Mouse (Mus musculus): ENCODE data around the gene Klhl8. TPM values are rescaled to one million over a fixed set of nuclear protein-coding genes. Genes with fewer than 3 reads are reported as not detected.
"Not testable (repeated sequence)": the region's sequence is repeated elsewhere in the genome, so short reads cannot be mapped to it uniquely, and the experiment has no call there.

The Klhl8 gene
- 10 to 100 TPM; 18.1 to 21.5 TPM for total RNA-seq (2021)
- long read RNA-seq, experiment 1, transcript Klhl8-201 (10 exons, 3,193 nt), result major isoform, 17 of 41 reads
- long read RNA-seq, experiment 1, partial matches to known transcripts, result 4 of 41 reads
- long read RNA-seq, experiment 1, other reads (novel, unspliced or antisense), result 20 of 41 reads
- long read RNA-seq, experiment 2, transcript Klhl8-201 (10 exons, 3,193 nt), result major isoform, 38 of 75 reads
- long read RNA-seq, experiment 2, partial matches to known transcripts, result 1 of 75 reads
- long read RNA-seq, experiment 2, other reads (novel, unspliced or antisense), result 36 of 75 reads

DNA sequence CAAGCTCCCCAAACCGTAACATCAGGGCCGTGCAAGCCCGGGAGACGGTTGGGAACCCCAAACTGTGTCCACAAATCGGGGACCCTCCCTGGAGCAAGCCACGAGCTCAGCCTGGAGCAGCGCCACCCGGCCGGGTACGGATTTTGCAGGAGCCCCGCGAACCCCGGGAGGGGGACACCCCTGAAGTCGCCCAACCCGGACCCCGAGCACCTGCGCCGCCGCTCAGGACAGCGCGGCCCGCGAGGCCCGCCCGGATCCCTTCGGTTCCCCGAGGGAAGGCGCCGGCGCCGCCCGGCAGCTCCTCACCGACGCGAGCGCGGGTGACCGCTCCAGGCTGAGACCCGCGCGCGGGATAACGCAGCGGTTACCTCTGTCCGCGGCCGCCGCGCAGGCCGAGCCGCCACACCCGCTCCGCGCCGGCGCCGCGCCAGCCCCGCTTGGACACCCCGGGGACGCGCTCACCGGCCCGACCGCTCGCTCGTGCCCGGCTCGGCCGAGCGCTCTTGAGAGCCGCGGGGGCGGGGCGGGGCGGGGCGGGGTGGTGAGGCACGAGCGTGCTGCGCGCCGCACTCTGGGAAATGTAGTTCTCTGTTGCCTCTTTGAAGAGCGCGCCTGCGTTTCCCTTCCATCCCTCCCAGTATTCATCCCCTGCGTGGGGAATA, at the start of gene Klhl8:
Gene Klhl8 (minus strand): TSS at position 512 of the 662 bp plus-strand sequence.
- peak; percentile 90 for DNase-seq
- intact Hi-C loops (cut with DNase I; ENCODE audit: low total_unique reads), result no loop called here

DNA sequence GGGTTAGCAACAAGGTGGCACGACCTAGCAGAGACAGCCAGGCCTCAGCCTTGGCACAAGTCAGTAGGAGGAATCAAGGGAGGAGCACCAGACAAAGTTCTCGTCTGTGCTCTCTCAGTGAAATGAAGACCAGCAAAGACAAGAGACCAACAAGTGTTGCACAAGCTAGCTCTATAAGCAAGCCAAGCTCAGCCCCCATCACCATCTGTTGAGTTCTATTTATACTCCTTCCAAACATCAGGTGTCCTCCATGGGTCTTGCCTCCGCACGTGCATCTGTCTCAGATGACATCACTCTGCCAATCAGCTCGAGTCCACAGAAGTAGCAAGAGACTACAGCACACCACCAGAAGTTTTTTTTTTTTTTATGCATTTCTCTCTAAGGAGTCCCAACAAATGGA, 43.6 kb upstream of the Klhl8 start:
- intact Hi-C loops (cut with DNase I; ENCODE audit: low total_unique reads), result no loop called here
- DNase-seq, result no peak

GRCm38 (mm10) chr5:103953135-103954083, 42.4 kb upstream of the Klhl8 start:
- no peak for DNase-seq
- intact Hi-C loops (cut with DNase I; ENCODE audit: low total_unique reads), result no loop called here

GRCm38 (mm10) chr5:103950138-103950537, 39.1 kb upstream of the Klhl8 start:
- DNase-seq; intact Hi-C loops (cut with DNase I; ENCODE audit: low total_unique reads): not testable (repeated sequence)

GRCm38 (mm10) chr5:103943183-103943582, 32.1 kb upstream of the Klhl8 start:
- DNase-seq, result no peak
- intact Hi-C loops (cut with DNase I; ENCODE audit: low total_unique reads), result no loop called here

DNA sequence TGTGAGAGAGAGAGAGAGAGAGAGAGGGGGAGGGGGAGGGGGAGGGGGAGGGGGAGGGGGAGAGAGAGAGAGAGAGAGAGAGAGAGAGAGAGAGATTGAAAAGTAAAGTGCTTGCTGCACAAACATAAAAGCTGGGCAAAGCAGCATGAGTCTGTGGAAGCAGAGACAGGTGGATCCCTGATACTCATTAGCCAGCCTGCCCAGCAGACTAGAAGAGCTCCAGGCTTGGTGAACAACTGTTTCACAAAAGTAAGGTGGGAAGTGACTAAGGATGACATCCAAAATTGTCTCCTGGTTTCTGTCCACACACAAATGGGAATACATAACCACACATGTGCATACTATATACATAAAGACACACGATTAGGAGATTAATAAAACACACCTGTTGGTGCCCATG, 28.8 kb upstream of the Klhl8 start:
- intact Hi-C loops (cut with DNase I; ENCODE audit: low total_unique reads), result no loop called here
- no peak for DNase-seq

DNA sequence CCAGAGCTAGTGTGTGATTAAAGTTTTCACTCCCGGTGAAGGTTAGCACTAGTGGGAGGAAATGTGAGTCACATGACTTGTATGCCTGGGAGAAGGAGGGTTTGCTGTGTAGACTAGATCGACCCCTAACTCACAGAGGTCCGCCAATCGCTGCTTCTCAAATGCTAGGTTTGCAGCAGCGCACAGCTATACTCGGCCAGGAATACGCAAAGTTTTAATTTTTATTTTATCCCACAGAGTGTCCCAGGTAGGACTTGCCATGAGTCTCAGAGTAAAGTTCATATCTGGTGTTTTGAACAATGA, 28.2 kb upstream of the Klhl8 start:
- intact Hi-C loops (cut with DNase I; ENCODE audit: low total_unique reads), result no loop called here
- DNase-seq, result no peak

DNA sequence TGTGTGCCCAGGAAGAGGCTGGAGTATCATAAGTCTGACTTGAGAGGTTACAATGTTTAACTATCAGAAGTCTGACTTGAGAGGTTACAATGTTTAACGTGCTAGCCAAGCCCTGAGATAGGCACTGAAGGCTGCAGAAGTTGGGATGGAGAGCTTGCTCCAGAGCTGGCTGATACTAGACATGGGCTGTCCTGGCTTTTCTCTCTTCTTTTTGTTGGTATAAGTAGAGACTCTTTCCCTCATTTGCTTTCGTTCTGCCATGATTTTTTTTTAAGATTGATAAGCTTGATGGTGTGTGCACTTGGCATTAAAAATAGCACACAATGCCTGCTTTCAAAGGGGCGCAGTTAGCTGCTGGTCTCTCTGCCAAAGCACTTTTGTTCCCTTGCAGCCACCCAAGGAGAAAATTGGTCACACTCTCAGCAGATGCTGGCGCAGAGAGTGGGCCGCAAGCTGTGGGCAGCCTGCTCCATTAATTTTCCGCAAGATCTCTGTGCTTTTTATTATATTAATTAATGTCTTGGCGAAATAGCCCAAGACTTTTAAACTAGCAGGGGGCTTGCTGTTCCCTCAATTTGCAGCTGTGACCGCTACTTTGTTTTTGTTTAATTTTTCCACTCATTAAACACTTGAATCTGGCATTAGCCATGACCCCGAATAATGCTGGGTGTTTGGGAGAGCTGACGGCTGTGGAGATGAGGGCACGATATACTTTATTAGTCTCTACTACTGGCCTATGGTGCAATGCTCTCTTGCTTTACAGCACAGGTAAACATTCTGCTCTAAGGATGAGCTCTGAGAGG, 27.7 kb upstream of the Klhl8 start:
- intact Hi-C loops (cut with DNase I; ENCODE audit: low total_unique reads), result no loop called here
- DNase-seq, result no peak

DNA sequence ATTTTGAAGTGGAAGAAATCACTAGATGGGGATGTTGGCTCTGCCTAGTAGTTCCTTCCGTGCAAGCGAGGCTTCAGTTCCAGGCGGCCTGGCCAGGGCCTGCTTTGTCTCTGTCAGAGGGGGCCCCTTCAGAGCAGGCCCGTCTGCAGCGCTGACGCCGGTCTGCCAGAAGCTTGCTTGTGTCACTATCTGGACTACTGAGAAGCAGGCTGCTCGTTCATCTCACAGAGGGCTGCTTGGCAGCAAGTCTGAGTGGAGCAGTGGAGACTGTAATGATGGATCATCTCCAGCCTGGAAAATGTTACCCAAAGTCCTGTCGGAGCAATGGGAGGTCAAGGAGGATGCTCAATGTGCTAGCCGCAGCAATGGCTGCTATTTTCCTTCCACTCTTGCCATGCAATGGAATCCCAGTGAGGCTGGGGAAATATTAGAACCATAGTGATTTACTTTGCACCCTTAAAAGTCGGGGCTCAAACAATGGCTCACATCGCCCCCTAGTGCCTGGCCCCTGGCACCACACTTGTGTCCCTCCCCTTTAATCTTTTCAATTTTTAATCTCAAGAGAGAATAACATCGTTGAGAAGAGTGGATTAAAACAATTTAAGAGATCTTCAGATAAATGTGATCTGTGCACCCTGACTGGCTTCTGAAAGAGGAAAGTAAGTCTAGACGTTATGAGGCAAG, 26.0 kb upstream of the Klhl8 start:
- DNase-seq, result peak; percentile 11
- intact Hi-C loops (cut with DNase I; ENCODE audit: low total_unique reads), result no loop called here

GRCm38 (mm10) chr5:103931924-103932323, 20.9 kb upstream of the Klhl8 start:
- intact Hi-C loops (cut with DNase I; ENCODE audit: low total_unique reads), result not testable (repeated sequence)

DNA sequence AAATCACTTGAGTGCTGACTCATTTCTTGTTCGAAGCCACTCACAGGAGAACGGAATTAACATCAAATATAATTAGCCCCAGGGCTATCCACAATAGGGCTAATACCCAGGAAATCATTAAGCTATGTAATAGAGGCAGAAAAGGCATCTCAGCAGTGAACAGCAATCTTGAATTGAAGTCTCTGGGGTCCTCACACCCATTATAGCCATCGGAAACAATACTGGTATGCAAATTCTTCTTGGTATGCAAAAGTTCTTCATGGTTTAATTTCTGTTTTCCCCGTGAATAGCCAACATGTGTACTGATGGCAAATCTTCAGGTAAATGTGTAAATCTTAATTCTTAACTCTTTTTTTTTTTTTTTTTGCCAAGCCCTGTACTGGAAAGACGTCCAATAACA, 19.5 kb upstream of the Klhl8 start:
- intact Hi-C loops (cut with DNase I; ENCODE audit: low total_unique reads), result no loop called here
- DNase-seq, result no peak

More at GRCm38 (mm10) chr5:103931924-103932323, 20.9 kb upstream of the Klhl8 start:
- DNase-seq, result not testable (repeated sequence)

GRCm38 (mm10) chr5:103928196-103928550, 17.1 kb upstream of the Klhl8 start:
- DNase-seq, result no peak
- intact Hi-C loops (cut with DNase I; ENCODE audit: low total_unique reads), result loop anchor here (5.0 kb wide), 1 partner anchor 71 kb away; no protein-coding TSS in a partner anchor

DNA sequence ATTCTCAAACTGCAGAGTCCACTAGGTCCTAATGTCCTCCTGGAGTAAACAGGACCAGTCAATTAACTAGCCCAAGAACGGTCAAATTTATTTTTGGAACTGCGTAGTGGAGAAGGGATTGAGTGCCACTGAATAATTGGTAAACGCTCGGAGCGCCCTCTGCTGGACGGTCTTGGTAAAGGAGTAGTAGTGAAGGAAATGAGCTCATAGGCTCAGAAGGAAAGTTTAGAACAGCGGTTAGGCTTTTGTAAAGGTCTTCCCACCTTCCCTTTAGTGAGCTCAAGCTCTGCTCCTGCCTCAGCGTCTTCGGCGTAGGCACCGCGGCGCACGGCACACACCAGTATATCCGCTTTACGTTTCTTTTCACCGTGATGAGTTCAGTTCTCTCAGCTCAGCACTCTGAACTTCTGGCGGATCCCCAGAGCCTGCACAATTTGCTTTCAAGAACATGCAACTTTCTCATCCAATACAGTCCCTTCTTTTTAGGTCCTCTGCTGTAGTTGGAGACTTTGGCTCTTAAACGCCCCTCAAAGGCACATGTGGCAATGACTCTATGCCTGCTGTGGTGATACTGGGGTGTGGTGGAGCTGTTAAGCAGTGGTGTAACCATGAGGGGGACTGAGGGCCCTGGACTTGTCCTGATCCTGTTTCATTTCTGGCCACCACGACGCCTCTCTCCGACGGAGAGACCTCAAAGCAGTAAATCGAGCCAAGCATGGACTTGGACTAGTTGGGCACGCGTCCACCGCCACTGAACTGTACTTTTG, 16.6 kb upstream of the Klhl8 start:
- intact Hi-C loops (cut with DNase I; ENCODE audit: low total_unique reads), result loop anchor here (5.0 kb wide), 1 partner anchor 70 kb away; no protein-coding TSS in a partner anchor
- peak; percentile 90 for DNase-seq

GRCm38 (mm10) chr5:103926398-103926797, 15.3 kb upstream of the Klhl8 start:
- intact Hi-C loops (cut with DNase I; ENCODE audit: low total_unique reads), result loop anchor here (5.0 kb wide), 1 partner anchor 69 kb away; no protein-coding TSS in a partner anchor
- no peak for DNase-seq

- DNase-seq, result no peak
- intact Hi-C loops (cut with DNase I; ENCODE audit: low total_unique reads), result no loop called here
Observed at GRCm38 (mm10) chr5:103923755-103924154, 12.7 kb upstream of the Klhl8 start.

DNA sequence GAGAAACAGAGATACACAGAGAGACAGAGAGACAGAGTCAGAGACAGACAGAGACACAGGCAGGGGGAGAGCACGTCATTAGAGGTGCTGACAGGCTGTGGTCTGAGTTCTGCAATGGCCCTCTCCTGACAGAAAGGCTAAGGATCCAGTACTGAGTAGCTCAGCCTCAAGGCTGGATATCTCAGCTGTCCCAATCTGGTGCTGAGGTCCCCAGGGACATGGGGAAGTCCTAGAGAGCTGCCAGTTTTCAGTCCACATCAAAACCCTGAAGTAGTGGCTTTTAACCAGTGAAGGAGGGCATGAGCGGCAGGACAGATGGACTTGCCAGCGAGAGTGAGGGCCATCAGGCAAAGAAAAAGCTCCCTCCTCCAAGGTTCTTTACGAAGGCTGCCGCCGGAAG, 12.0 kb upstream of the Klhl8 start:
- intact Hi-C loops (cut with DNase I; ENCODE audit: low total_unique reads), result no loop called here
- no peak for DNase-seq

DNA sequence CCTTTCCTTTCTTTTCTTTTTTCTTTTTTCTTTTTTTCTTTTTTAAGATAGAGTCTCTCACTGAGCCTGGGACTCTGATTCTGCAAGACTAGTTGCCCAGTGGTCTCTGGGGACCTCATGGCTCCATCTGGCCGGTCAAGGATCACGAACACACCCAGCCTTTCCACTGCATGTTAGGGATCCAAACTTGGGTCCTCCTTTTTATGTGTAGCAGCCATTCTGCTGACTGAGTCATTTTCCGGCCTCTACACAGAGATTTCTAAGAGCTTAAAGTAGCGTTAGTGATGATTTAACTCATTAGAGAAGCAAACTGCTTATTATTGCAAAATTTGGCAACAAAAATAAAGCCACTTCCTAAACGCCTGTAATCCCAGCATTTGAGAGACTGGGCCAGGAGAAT, 11.4 kb upstream of the Klhl8 start:
- no peak for DNase-seq
- intact Hi-C loops (cut with DNase I; ENCODE audit: low total_unique reads), result no loop called here

GRCm38 (mm10) chr5:103919497-103919896, 8.4 kb upstream of the Klhl8 start:
- DNase-seq, result no peak
- intact Hi-C loops (cut with DNase I; ENCODE audit: low total_unique reads), result no loop called here
